Mouse (Mus musculus) limb, embryonic 10.5 days (tissue): ENCODE results near the gene Drc1. TPM values are rescaled to one million over a fixed set of nuclear protein-coding genes. Genes with fewer than 3 reads are reported as not detected.

Experiments used
- DNase-seq: peaks from one replicate; pipeline ENCODE4 v3.0.0-alpha.2; 2017; ENCODE audit warnings: low spot score
- H3K27ac ChIP-seq: fragments of 300-500 bp; sonication (generic); 2 replicates; pipeline ENCODE4 v1.5.1; 2016; ENCODE audit warnings: mild to moderate bottlenecking
- H3K27me3 ChIP-seq: fragments of 300-500 bp; sonication (generic); 2 replicates; pipeline ENCODE4 v1.6.1; 2016; ENCODE audit warnings: low read depth, mild to moderate bottlenecking; ENCODE audit not compliant: poor library complexity, severe bottlenecking
- H3K36me3 ChIP-seq: fragments of 300-500 bp; sonication (generic); 2 replicates; pipeline ENCODE4 v1.6.1; 2016; ENCODE audit warnings: mild to moderate bottlenecking, moderate library complexity
- H3K4me1 ChIP-seq: fragments of 300-500 bp; sonication (generic); 2 replicates; pipeline ENCODE4 v1.6.1; 2016
- H3K4me3 ChIP-seq: fragments of 300-500 bp; sonication (generic); 2 replicates; pipeline ENCODE4 v1.5.1; 2016; ENCODE audit warnings: mild to moderate bottlenecking, moderate library complexity
- H3K9me3 ChIP-seq: fragments of 300-500 bp; sonication (generic); replicated peaks from 2 replicates; pipeline ENCODE4 v1.6.1; 2016; ENCODE audit warnings: mild to moderate bottlenecking
- WGBS: fragments of 180-500 bp; shearing (Covaris S2); methylation state at CpG from one replicate; pipeline ENCODE4 v1.1.7; 2016; 5-methylcytosine and 5-hydroxymethylcytosine counted together
- polyA plus RNA-seq: library from polyadenylated mRNA; unstranded; fragments of >200 nt; fragmentation: Nextera tagmentation; extraction: Ambion mirVana; gene quantifications from 2 replicates; pipeline ENCODE4 v1.2.1, GENCODE M21; 2016

Drc1 gene
- polyA plus RNA-seq, 1 experiment from 2014 or later = 0.28 TPM

- DNase-seq = no peak
- Histone ChIP-seq H3K4me1 (peaks cover 11% of the 10 kb centered on the region), H3K36me3 (no peaks in the 10 kb centered on the region), H3K27me3 (peaks cover 22% of the 10 kb centered on the region), H3K27ac (no peak overlapping the region), H3K9me3 (no peaks in the 10 kb centered on the region), H3K4me3 (no peak overlapping the region)
- 85% methylated on average over 11 of the region's 11 CpGs for WGBS
Measured at GRCm38 (mm10) chr5:30341601-30342365, 60.6 kb downstream of the Drc1 start.

- peaks cover 22% of the 10 kb centered on the region for H3K27me3 ChIP-seq
- no peaks in the 10 kb centered on the region for H3K36me3 ChIP-seq
- no peak overlapping the region for H3K27ac ChIP-seq
- 9% methylated on average over 17 of the region's 17 CpGs for WGBS
- H3K4me1 ChIP-seq = peaks cover 11% of the 10 kb centered on the region
- H3K4me3 ChIP-seq = peak overlapping the region; percentile 42
- peak; percentile 36 for DNase-seq
- no peaks in the 10 kb centered on the region for H3K9me3 ChIP-seq
Measured at GRCm38 (mm10) chr5:30342601-30343015, 61.4 kb downstream of the Drc1 start.

GRCm38 (mm10) chr5:30343107-30343506 is 61.9 kb downstream of the Drc1 start:
- peaks cover 22% of the 10 kb centered on the region for H3K27me3 ChIP-seq
- DNase-seq = peak; percentile 82
- no peaks in the 10 kb centered on the region for H3K36me3 ChIP-seq
- no peak overlapping the region for H3K27ac ChIP-seq
- WGBS = 2% methylated on average over 9 of the region's 9 CpGs
- H3K4me3 ChIP-seq = peak overlapping the region; percentile 42
- peaks cover 11% of the 10 kb centered on the region for H3K4me1 ChIP-seq
- no peaks in the 10 kb centered on the region for H3K9me3 ChIP-seq

- H3K4me1 ChIP-seq = peaks cover 11% of the 10 kb centered on the region
- DNase-seq = no peak
- no peak overlapping the region for H3K4me3 ChIP-seq
- peaks cover 22% of the 10 kb centered on the region for H3K27me3 ChIP-seq
- H3K9me3 ChIP-seq = no peaks in the 10 kb centered on the region
- no peak overlapping the region for H3K27ac ChIP-seq
- 77% methylated on average over 5 of the region's 5 CpGs for WGBS
- H3K36me3 ChIP-seq = no peaks in the 10 kb centered on the region
Measured at GRCm38 (mm10) chr5:30343886-30344285, 62.7 kb downstream of the Drc1 start.

GRCm38 (mm10) chr5:30353605-30354004 is 72.4 kb downstream of the Drc1 start:
- no peak overlapping the region for H3K4me3 ChIP-seq
- no peak overlapping the region for H3K27ac ChIP-seq
- peaks cover 4% of the 10 kb centered on the region; the same call in 1 of the 2 replicates for H3K4me1 ChIP-seq
- no peak for DNase-seq
- no peaks in the 10 kb centered on the region for H3K27me3 ChIP-seq
- no peaks in the 10 kb centered on the region for H3K9me3 ChIP-seq
- no peaks in the 10 kb centered on the region for H3K36me3 ChIP-seq
- WGBS = 69% methylated on average over 3 of the region's 3 CpGs

- Histone ChIP-seq H3K36me3 (no peaks in the 10 kb centered on the region), H3K4me3 (no peak overlapping the region), H3K9me3 (no peaks in the 10 kb centered on the region), H3K27ac (no peak overlapping the region), H3K4me1 (peaks cover 4% of the 10 kb centered on the region; the same call in 1 of the 2 replicates), H3K27me3 (no peaks in the 10 kb centered on the region)
- no peak for DNase-seq
- 85% methylated on average over 7 of the region's 7 CpGs for WGBS
Measured at GRCm38 (mm10) chr5:30355114-30355513, 73.9 kb downstream of the Drc1 start.

GRCm38 (mm10) chr5:30355559-30356159 is 74.5 kb downstream of the Drc1 start:
- no peaks in the 10 kb centered on the region for H3K9me3 ChIP-seq
- H3K27me3 ChIP-seq = no peaks in the 10 kb centered on the region
- no peak overlapping the region for H3K27ac ChIP-seq
- DNase-seq = no peak
- H3K36me3 ChIP-seq = no peaks in the 10 kb centered on the region
- peaks cover 4% of the 10 kb centered on the region; the same call in 1 of the 2 replicates for H3K4me1 ChIP-seq
- WGBS = 85% methylated on average over 14 of the region's 14 CpGs
- H3K4me3 ChIP-seq = no peak overlapping the region

- H3K4me3 ChIP-seq = no peak overlapping the region
- H3K9me3 ChIP-seq = no peaks in the 10 kb centered on the region
- no peak for DNase-seq
- 90% methylated on average over 7 of the region's 7 CpGs for WGBS
- peaks cover 4% of the 10 kb centered on the region; the same call in 1 of the 2 replicates for H3K4me1 ChIP-seq
- H3K27me3 ChIP-seq = no peaks in the 10 kb centered on the region
- H3K27ac ChIP-seq = no peak overlapping the region
- no peaks in the 10 kb centered on the region for H3K36me3 ChIP-seq
Measured at GRCm38 (mm10) chr5:30356647-30357046, 75.5 kb downstream of the Drc1 start.

- no peak overlapping the region for H3K4me3 ChIP-seq
- no peaks in the 10 kb centered on the region for H3K9me3 ChIP-seq
- H3K4me1 ChIP-seq = peaks cover 4% of the 10 kb centered on the region; the same call in 1 of the 2 replicates
- 91% methylated on average over 10 of the region's 10 CpGs for WGBS
- DNase-seq = no peak
- no peaks in the 10 kb centered on the region for H3K27me3 ChIP-seq
- no peaks in the 10 kb centered on the region for H3K36me3 ChIP-seq
- no peak overlapping the region for H3K27ac ChIP-seq
Measured at GRCm38 (mm10) chr5:30358436-30359099, 77.4 kb downstream of the Drc1 start.

GRCm38 (mm10) chr5:30367405-30367804 is 86.2 kb downstream of the Drc1 start:
- H3K27me3 ChIP-seq = no peaks in the 10 kb centered on the region
- no peaks in the 10 kb centered on the region for H3K9me3 ChIP-seq
- H3K4me1 ChIP-seq = no peaks in the 10 kb centered on the region
- WGBS = 76% methylated on average over 8 of the region's 8 CpGs
- no peaks in the 10 kb centered on the region for H3K36me3 ChIP-seq
- H3K27ac ChIP-seq = no peak overlapping the region
- DNase-seq = no peak
- no peak overlapping the region for H3K4me3 ChIP-seq

GRCm38 (mm10) chr5:30369426-30369825 is 88.2 kb downstream of the Drc1 start:
- no peaks in the 10 kb centered on the region for H3K27me3 ChIP-seq
- no peak overlapping the region for H3K27ac ChIP-seq
- no peak overlapping the region for H3K4me3 ChIP-seq
- no peaks in the 10 kb centered on the region for H3K36me3 ChIP-seq
- 84% methylated on average over 5 of the region's 5 CpGs for whole genome bisulfite sequencing
- no peak for DNase-seq
- H3K9me3 ChIP-seq = no peaks in the 10 kb centered on the region
- H3K4me1 ChIP-seq = no peaks in the 10 kb centered on the region

- H3K27ac ChIP-seq = peak overlapping the region; percentile 37
Measured at GRCm38 (mm10) chr5:30382876-30383275, 101.7 kb downstream of the Drc1 start.

GRCm38 (mm10) chr5:30387726-30388125 is 106.5 kb downstream of the Drc1 start:
- 86% methylated on average over 6 of the region's 6 CpGs for WGBS

More at GRCm38 (mm10) chr5:30382876-30383275, 101.7 kb downstream of the Drc1 start:
- no peak overlapping the region for H3K4me3 ChIP-seq
- DNase-seq = no peak
- WGBS = 60% methylated on average over 7 of the region's 7 CpGs
- H3K27me3 ChIP-seq = no peaks in the 10 kb centered on the region
- H3K36me3 ChIP-seq = no peaks in the 10 kb centered on the region
- no peaks in the 10 kb centered on the region for H3K9me3 ChIP-seq
- H3K4me1 ChIP-seq = peaks cover 16% of the 10 kb centered on the region

More at GRCm38 (mm10) chr5:30387726-30388125, 106.5 kb downstream of the Drc1 start:
- no peaks in the 10 kb centered on the region for H3K36me3 ChIP-seq
- no peaks in the 10 kb centered on the region for H3K27me3 ChIP-seq
- no peaks in the 10 kb centered on the region for H3K9me3 ChIP-seq
- H3K27ac ChIP-seq = no peak overlapping the region
- H3K4me1 ChIP-seq = peaks cover 15% of the 10 kb centered on the region
- H3K4me3 ChIP-seq = no peak overlapping the region
- no peak for DNase-seq
